Mouse (Mus musculus) testis, adult 2 months (tissue): ENCODE data around the gene Polr2f.

Experiments used
- CTCF ChIP-seq: fragments of 200-500 bp; IDR thresholded peaks from 2 replicates; pipeline ENCODE4 v1.5.1; 2012; ENCODE audit warnings: low read depth, mild to moderate bottlenecking, inconsistent platforms, low read length, moderate library complexity; ENCODE audit not compliant: control insufficient read depth, insufficient read depth, insufficient replicate concordance
- POLR2A ChIP-seq: fragments of 200-500 bp; IDR thresholded peaks from 2 replicates; pipeline ENCODE4 v1.6.1; 2012; ENCODE audit warnings: low read depth, mild to moderate bottlenecking, inconsistent platforms, low read length, moderate library complexity; ENCODE audit not compliant: control insufficient read depth

- TF ChIP-seq POLR2A (no peak), CTCF (no peak)
Measured at GRCm38 (mm10) chr15:79123751-79124150, 17.1 kb upstream of the Polr2f start.
